Mouse (Mus musculus) cerebellum, adult 18-20 months (tissue): ENCODE results near the gene 5730522E02Rik.
A peak's percentile ranks its signal among the peaks of the same experiment; 100 is the strongest.
"Not testable (repeated sequence)": the region's sequence is repeated elsewhere in the genome, so short reads cannot be mapped to it uniquely, and the experiment has no call there.

Source experiments
- DNase-seq, 2 experiments: peaks; one replicate each; pipeline ENCODE4 v3.0.0; 2021

5730522E02Rik gene

GRCm38 (mm10) chr11:26210582-26211180 is at the start of gene 5730522E02Rik:
TSS of gene 5730522E02Rik (minus strand) at chr11:26210763.
- DNase-seq = no peak

GRCm38 (mm10) chr11:26236540-26236939 is 26.0 kb upstream of the 5730522E02Rik start:
- no peak for DNase-seq

GRCm38 (mm10) chr11:26229895-26230294 is 19.3 kb upstream of the 5730522E02Rik start:
- DNase-seq = no peak

DNA sequence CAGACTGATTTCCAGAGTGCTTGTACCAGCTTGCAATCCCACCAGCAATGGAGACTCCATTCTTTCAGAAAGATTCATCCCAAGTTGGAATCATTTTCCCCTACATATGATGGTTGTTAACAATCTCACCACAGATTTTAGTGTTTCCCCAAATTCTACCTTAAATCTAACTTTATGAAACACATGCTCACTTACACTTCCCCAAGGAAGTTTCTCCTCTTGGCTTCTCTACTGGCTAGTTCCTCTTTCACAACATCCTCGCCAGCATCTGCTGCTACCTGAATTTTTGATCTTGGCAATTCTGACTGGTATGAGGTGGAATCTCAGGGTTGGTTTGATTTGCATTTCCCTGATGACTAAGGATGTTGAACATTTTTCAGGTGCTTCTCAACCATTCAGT is 3.1 kb upstream of the 5730522E02Rik start:
- not testable (repeated sequence) for DNase-seq

DNA sequence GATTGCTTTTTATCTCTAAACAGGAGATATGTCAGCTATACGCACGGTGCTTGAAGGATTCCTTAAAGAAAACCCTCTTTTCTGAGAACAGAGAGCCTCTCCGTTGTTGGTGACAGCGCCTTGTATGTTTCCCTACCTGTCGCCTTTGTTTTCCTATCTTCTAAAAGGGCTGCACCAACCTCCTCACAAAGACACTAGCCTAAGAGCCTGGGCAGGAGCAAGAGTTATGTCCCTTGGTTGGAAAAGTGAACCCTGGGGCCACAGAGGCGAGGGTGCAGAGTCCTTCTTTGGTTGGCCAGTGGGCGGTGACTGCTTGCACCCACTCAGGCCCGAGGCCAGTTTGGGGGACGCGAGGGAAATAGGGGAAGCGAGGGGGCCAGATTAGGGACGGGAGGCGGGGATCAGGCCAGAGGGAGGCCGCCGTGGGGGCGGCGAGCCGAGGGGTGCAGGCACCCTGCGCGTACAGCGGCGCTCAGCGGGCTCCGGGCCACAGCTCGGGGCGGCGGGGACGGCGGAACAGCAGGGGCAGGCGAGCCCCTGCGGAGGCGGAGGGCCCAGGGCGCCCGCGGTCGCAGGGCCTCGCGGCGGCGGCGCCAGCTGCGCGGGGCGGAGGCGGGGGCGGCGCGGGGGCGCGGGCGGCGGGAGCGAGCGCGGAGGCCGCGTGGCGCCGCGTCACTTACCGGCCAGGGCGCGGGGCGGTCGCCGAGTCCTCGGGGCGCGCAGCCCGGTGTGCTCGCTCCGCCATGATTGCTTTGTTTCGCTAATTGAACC is 567 bp downstream of the 5730522E02Rik start:
- peak; percentile 10 to 57 for DNase-seq

GRCm38 (mm10) chr11:26203466-26203865 is 7.1 kb downstream of the 5730522E02Rik start:
- DNase-seq = no peak

- no peak for DNase-seq
Observed at GRCm38 (mm10) chr11:26202842-26203241, 7.7 kb downstream of the 5730522E02Rik start.

- no peak for DNase-seq
Observed at GRCm38 (mm10) chr11:26201778-26202097, 8.8 kb downstream of the 5730522E02Rik start.

DNA sequence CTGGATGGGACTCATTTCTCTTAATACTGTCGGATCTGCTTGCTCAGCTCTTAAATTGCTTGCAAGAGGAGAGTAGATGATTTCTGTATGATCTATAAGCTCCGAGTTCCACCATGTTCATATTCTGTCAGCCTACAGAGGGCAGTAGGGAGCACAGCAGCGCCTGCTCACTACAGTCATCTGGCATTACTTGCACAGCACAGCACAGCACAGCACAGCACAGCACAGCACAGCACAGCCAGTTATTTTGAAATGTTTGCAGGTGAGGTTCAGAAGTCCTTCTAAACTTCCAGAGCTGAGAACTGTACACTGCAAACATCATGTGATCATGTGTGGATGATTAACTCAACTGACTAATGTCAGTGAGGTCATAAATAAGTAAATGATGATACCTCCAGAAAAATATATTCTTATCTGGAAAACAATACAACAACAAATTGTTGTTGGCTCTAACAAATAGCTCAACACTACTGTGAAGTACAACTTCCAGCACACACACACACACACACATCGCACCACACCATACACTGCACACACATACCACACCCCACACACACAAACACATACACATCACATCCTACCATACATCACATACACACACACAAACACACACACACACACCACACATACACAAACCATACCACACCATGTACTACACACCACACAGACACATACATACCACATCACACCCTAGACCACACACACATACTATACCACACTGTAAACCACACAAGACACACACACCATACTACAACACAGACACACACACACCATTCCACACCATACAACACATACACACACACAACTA is 9.4 kb downstream of the 5730522E02Rik start:
- DNase-seq = peak; percentile 38 to 58

DNA sequence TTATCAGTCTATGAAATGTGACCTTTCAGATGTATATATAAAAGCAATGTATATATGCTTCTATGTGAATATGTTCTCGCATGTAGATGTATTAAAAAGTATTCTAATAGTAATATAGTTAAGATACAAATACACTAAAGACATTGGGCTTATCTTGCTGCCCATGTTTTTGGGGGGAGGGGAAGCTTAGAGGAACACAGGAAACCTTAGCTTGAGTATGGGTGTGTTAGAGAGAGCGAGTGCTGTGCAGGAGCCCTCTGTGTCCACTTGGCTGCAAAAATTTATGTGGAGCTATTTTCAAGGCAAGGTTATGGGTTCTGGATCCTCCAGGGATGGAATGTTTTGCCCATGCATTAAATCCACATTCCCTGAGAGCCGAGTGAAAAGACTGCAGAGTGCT is 15.1 kb downstream of the 5730522E02Rik start:
- DNase-seq = no peak

- DNase-seq = no peak
Observed at GRCm38 (mm10) chr11:26187231-26187967, 23.2 kb downstream of the 5730522E02Rik start.

DNA sequence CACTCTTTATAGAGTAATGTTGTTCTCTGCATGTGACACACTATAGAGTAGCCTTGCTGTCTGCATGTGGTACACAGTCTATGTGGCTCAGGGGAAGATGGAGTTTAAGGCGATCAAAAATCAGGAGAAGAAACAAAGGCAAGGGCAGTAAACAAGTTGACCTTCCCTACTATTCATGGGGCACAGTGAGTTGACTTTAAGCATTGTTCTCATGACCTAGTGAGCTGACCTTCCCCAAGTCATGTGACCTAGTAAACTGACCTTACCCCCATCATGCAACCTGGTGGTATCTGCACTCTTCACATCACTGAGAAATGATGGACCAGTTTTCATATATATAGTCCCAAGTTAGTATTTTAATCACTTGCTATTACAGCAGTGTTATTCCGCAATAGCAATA is 40.0 kb downstream of the 5730522E02Rik start:
- no peak for DNase-seq

DNA sequence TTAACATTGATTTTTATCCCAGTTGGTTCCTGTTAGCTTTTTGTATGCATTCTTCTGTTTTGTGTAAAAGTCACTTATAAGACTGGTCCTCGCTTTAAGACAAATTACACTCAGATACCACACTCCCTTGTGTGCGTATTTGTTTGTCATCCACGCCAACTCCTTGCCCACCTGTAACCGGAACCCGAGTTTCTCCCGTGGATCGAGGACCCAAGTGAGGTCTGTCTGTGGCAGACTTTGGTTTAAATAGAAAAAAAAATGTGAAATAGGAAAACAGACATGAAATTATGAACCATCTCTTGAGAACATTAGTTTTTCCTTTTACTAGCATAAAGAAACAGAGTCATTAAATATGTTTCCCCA is 43.0 kb downstream of the 5730522E02Rik start:
- DNase-seq = no peak

DNA sequence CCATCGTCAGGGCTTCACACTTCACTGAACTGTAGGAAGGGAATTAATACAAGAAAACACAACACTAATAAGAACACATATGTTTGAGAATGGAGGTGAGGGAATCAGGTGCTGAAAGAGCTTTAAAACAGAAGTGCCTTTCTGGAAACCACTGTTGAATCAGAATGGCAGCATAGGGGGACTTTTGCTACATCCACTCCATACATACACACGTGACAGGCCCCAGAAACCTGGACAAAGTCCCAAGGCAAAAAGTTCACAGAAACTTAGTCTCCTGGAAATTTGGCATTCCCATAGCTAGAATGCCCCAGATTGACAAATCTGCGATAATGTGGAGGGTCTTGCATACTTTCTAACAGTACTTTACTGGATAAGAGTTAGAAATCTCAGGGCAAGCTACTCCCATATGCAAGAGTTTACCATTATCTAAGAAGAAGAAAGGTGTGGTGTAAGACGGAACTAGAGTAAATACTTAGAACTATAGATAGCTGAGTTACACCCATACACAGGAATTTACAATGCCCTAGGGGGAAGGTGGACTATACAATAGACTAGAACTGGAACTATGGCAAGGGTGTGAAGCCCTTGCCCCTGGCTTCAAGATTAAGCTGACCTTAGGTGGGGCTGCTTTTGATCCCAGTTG is 43.5 kb downstream of the 5730522E02Rik start:
- no peak for DNase-seq

- no peak for DNase-seq
Observed at GRCm38 (mm10) chr11:26164651-26165259, 45.8 kb downstream of the 5730522E02Rik start.

DNA sequence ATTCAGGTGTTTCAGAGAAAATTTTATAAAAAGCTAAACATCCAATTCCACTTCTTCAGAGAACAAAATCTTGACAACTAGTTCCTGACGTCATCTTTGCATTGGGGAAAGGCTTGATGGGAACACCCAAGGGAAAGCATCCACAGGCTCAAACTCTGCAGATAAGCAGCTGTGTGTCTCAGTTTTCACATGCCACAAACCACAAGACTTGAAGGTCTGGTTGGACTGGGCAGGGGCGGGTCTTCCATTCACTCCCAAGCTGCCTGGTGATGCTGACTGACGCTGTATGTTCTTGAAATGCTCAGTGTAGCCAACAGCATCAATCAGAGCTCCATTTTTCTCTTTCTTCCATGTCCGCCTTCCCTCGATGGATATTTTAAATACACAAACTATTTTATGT is 49.2 kb downstream of the 5730522E02Rik start:
- DNase-seq = no peak

GRCm38 (mm10) chr11:26159033-26159432 is 51.5 kb downstream of the 5730522E02Rik start:
- no peak for DNase-seq

DNA sequence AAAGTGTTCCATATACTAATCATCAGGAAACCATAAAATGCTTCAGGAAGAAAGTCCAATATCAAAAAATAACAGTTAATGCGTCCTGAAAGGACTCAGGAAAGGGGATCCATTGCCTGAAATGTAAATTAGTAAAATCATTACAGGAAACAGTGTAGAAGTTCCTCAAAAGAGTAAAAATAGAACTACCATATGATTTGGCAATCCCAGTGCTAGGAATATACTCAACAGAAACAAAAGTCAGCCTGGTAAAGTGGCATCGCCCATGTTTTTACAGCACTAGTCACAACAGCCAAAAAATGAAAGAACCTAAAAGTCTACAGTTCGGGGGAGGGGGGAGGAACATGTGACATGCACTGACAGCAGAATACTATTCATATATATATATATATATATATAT is 70.5 kb downstream of the 5730522E02Rik start:
- no peak for DNase-seq

GRCm38 (mm10) chr11:26138013-26138412 is 72.5 kb downstream of the 5730522E02Rik start:
- no peak for DNase-seq

- DNase-seq = no peak
Observed at GRCm38 (mm10) chr11:26130911-26131310, 79.7 kb downstream of the 5730522E02Rik start.

DNA sequence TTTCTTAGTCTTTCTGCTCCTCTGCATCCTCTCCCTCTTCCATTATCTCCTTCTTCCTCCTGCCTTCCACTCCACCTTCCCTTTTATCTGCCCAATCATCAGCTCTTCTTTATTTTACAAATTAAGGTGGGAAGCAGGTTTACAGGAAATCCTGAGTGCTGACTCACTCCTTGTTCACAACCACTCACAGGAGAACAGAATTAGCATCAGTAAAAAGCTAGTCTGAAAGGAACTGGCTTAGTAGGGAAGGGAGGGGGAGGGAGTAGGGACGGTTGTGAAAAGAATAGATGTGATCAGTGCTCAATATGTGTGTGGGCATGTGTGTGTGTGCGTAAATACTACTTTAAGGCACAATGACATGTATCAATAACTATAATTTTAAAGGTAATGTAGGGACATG is 81.5 kb downstream of the 5730522E02Rik start:
- no peak for DNase-seq

GRCm38 (mm10) chr11:26128385-26128784 is 82.2 kb downstream of the 5730522E02Rik start:
- DNase-seq = no peak
